Mouse (Mus musculus) liver, embryonic 14.5 days (tissue): ENCODE data around the gene Bbs9.

Experiments used
- CTCF ChIP-seq: IDR thresholded peaks from 2 replicates; pipeline ENCODE4 v1.5.1; 2016; ENCODE audit warnings: antibody characterized with exemption, low read depth, control low read depth
- EP300 ChIP-seq: IDR thresholded peaks from 2 replicates; pipeline ENCODE4 v1.6.1; 2016; ENCODE audit warnings: antibody characterized with exemption, low read depth

GRCm38 (mm10) chr9:22468170-22468898 is 7.2 kb upstream of the Bbs9 start:
- TF ChIP-seq CTCF (no peak), EP300 (no peak)
